Mouse (Mus musculus) embryonic facial prominence, embryonic 10.5 days (tissue): ENCODE data around the gene Mrpl4. TPM values are rescaled to one million over a fixed set of nuclear protein-coding genes. Genes with fewer than 3 reads are reported as not detected.
"Not testable (repeated sequence)": the region's sequence is repeated elsewhere in the genome, so short reads cannot be mapped to it uniquely, and the experiment has no call there.

Source experiments
- DNase-seq: peaks from one replicate; pipeline ENCODE4 v3.0.0-alpha.2; 2017; ENCODE audit warnings: low spot score
- H3K27ac ChIP-seq: fragments of 300-500 bp; sonication (generic); replicated peaks from 2 replicates; pipeline ENCODE4 v1.5.1; 2016; ENCODE audit warnings: mild to moderate bottlenecking
- H3K27me3 ChIP-seq: fragments of 300-500 bp; sonication (generic); replicated peaks from 2 replicates; pipeline ENCODE4 v1.6.1; 2016; ENCODE audit warnings: low read depth, mild to moderate bottlenecking; ENCODE audit not compliant: poor library complexity, severe bottlenecking
- H3K36me3 ChIP-seq: fragments of 300-500 bp; sonication (generic); replicated peaks from 2 replicates; pipeline ENCODE4 v1.6.1; 2016; ENCODE audit warnings: mild to moderate bottlenecking, moderate library complexity
- H3K4me1 ChIP-seq: fragments of 300-500 bp; sonication (generic); 2 replicates; pipeline ENCODE4 v1.6.1; 2016
- H3K4me3 ChIP-seq: fragments of 300-500 bp; sonication (generic); 2 replicates; pipeline ENCODE4 v1.5.1; 2016; ENCODE audit warnings: mild to moderate bottlenecking, moderate library complexity
- H3K9me3 ChIP-seq: fragments of 300-500 bp; sonication (generic); 2 replicates; pipeline ENCODE4 v1.6.1; 2016; ENCODE audit warnings: mild to moderate bottlenecking
- WGBS: fragments of 180-500 bp; shearing (Covaris S2); methylation state at CpG from one replicate; pipeline ENCODE4 v1.1.7; 2016; 5-methylcytosine and 5-hydroxymethylcytosine counted together
- microRNA counts: library from miRNA; unstranded; fragments of <30 nt; microRNA quantifications from one replicate; lab custom pipeline; 2017
- microRNA-seq: library from miRNA; unstranded; fragments of <30 nt; microRNA quantifications from one replicate; pipeline ENCODE4, GENCODE M21; 2017
- polyA plus RNA-seq: library from polyadenylated mRNA; unstranded; fragments of >200 nt; fragmentation: Nextera tagmentation; extraction: Ambion mirVana; gene quantifications from 2 replicates; pipeline ENCODE4 v1.2.1, GENCODE M21; 2016

Gene Mrpl4
- polyA plus RNA-seq, 1 experiment from 2014 or later = 161 TPM

GRCm38 (mm10) chr9:21036161-21036560 lies 33.6 kb downstream of the Mrpl4 start:
- Histone ChIP-seq H3K9me3 (peaks cover 3% of the 10 kb centered on the region; the same call in 1 of the 2 replicates), H3K4me1 (peaks cover 68% of the 10 kb centered on the region), H3K27me3 (peaks cover 100% of the 10 kb centered on the region), H3K36me3 (no peaks in the 10 kb centered on the region), H3K27ac (no peak overlapping the region), H3K4me3 (0 out of 2 replicates have a peak overlapping the region, but pooled peaks have one; percentile 2)
- peak; percentile 38 for DNase-seq
- WGBS = 5% methylated on average over 20 of the region's 20 CpGs

GRCm38 (mm10) chr9:21036666-21037065 lies 34.1 kb downstream of the Mrpl4 start:
- H3K9me3 ChIP-seq = peaks cover 3% of the 10 kb centered on the region; the same call in 1 of the 2 replicates
- under 1% methylated on average over 22 of the region's 22 CpGs for WGBS

GRCm38 (mm10) chr9:21037481-21037891 lies 34.9 kb downstream of the Mrpl4 start:
- Histone ChIP-seq H3K4me3 (peak overlapping the region; percentile 48), H3K27me3 (peaks cover 94% of the 10 kb centered on the region), H3K27ac (peak overlapping the region; percentile 3; the same call in 1 of the 2 replicates), H3K36me3 (no peaks in the 10 kb centered on the region), H3K9me3 (peaks cover 3% of the 10 kb centered on the region; the same call in 1 of the 2 replicates), H3K4me1 (peaks cover 59% of the 10 kb centered on the region)
- DNase-seq = peak; percentile 63
- WGBS = 1% methylated on average over 31 of the region's 31 CpGs

More at GRCm38 (mm10) chr9:21036666-21037065, 34.1 kb downstream of the Mrpl4 start:
- Histone ChIP-seq H3K36me3 (no peaks in the 10 kb centered on the region), H3K4me1 (peaks cover 67% of the 10 kb centered on the region), H3K27ac (no peak overlapping the region), H3K27me3 (peaks cover 100% of the 10 kb centered on the region), H3K4me3 (peak overlapping the region; percentile 48)
- peak; percentile 39 for DNase-seq

GRCm38 (mm10) chr9:21039779-21040178 lies 37.2 kb downstream of the Mrpl4 start:
- Histone ChIP-seq H3K27me3 (peaks cover 71% of the 10 kb centered on the region), H3K36me3 (no peaks in the 10 kb centered on the region), H3K4me1 (peaks cover 41% of the 10 kb centered on the region), H3K27ac (no peak overlapping the region), H3K4me3 (no peak overlapping the region), H3K9me3 (peaks cover 3% of the 10 kb centered on the region; the same call in 1 of the 2 replicates)
- WGBS = 78% methylated on average over 3 of the region's 3 CpGs
- no peak for DNase-seq

- H3K27me3 ChIP-seq = peaks cover 55% of the 10 kb centered on the region
- H3K27ac ChIP-seq = no peak overlapping the region
- DNase-seq = no peak
- no peak overlapping the region for H3K4me3 ChIP-seq
- 41% methylated on average over 4 of the region's 4 CpGs for WGBS
- H3K4me1 ChIP-seq = peaks cover 30% of the 10 kb centered on the region
- peaks cover 3% of the 10 kb centered on the region; the same call in 1 of the 2 replicates for H3K9me3 ChIP-seq
- H3K36me3 ChIP-seq = no peaks in the 10 kb centered on the region
Measured at GRCm38 (mm10) chr9:21041308-21041707, 38.8 kb downstream of the Mrpl4 start.

GRCm38 (mm10) chr9:21043563-21043962 lies 41.0 kb downstream of the Mrpl4 start:
- Histone ChIP-seq H3K9me3 (peaks cover 2% of the 10 kb centered on the region; the same call in 1 of the 2 replicates), H3K27me3 (peaks cover 33% of the 10 kb centered on the region), H3K36me3 (no peaks in the 10 kb centered on the region), H3K4me3 (no peak overlapping the region), H3K4me1 (peaks cover 9% of the 10 kb centered on the region; the same call in 1 of the 2 replicates), H3K27ac (no peak overlapping the region)
- 82% methylated on average over 4 of the region's 4 CpGs for WGBS
- DNase-seq = no peak

GRCm38 (mm10) chr9:21044785-21045184 lies 42.2 kb downstream of the Mrpl4 start:
- H3K27ac ChIP-seq, H3K9me3 ChIP-seq, H3K4me3 ChIP-seq, H3K36me3 ChIP-seq, DNase-seq, H3K4me1 ChIP-seq: not testable (repeated sequence)
- WGBS = 70% methylated on average over 1 of the region's 1 CpGs
- peaks cover 21% of the 10 kb centered on the region for H3K27me3 ChIP-seq

GRCm38 (mm10) chr9:21045235-21045634 lies 42.7 kb downstream of the Mrpl4 start:
- WGBS = 83% methylated on average over 3 of the region's 3 CpGs
- no peak for DNase-seq
- Histone ChIP-seq H3K27ac (no peak overlapping the region), H3K36me3 (no peaks in the 10 kb centered on the region), H3K9me3 (no peaks in the 10 kb centered on the region), H3K27me3 (peaks cover 16% of the 10 kb centered on the region), H3K4me1 (0 out of 2 replicates have a peak, but pooled peaks cover 8% of the 10 kb centered on the region), H3K4me3 (no peak overlapping the region)

GRCm38 (mm10) chr9:21051578-21051977 lies 49.0 kb downstream of the Mrpl4 start:
- no peaks in the 10 kb centered on the region for H3K9me3 ChIP-seq
- 68% methylated on average over 10 of the region's 10 CpGs for WGBS
- 0 out of 2 replicates have a peak, but pooled peaks cover 3% of the 10 kb centered on the region for H3K4me1 ChIP-seq

More at GRCm38 (mm10) chr9:21051578-21051977, 49.0 kb downstream of the Mrpl4 start:
- Histone ChIP-seq H3K36me3 (no peaks in the 10 kb centered on the region), H3K4me3 (no peak overlapping the region), H3K27ac (no peak overlapping the region), H3K27me3 (0 out of 2 replicates have a peak, but pooled peaks cover 6% of the 10 kb centered on the region)
- no peak for DNase-seq

MicroRNAs within 50 kb of the gene (microRNA counts, 519-probe panel; counts per million panel counts)
- microRNA mmu-miR-1900 (lab: Ali Mortazavi, UCI) = 4,380 counts per million, percentile 81 among the panel's probes with 10 or more counts

Small RNA genes within 50 kb of the gene (microRNA-seq; reads per million reads assigned to microRNA genes)
- not detected for gene Mir1900

Other genes with a start within 250 kb of the Mrpl4 start
- 0.39 and 0.60 TPM in 2 replicates for gene Col5a3, start 187.7 kb upstream of the Mrpl4 start, polyA plus RNA-seq
- gene Rdh8, start 184.2 kb upstream of the Mrpl4 start, polyA plus RNA-seq = not detected in 2 replicates
- 1.1 and 2.2 TPM in 2 replicates for gene A230050P20Rik, start 134.1 kb upstream of the Mrpl4 start, polyA plus RNA-seq
- 3.2 and 3.3 TPM in 2 replicates for gene Angptl6, start 123.0 kb upstream of the Mrpl4 start, polyA plus RNA-seq
- gene Ppan, start 114.6 kb upstream of the Mrpl4 start, polyA plus RNA-seq = 99.2 and 100 TPM in 2 replicates
- gene Eif3g, start 104.1 kb upstream of the Mrpl4 start, polyA plus RNA-seq = 411 and 431 TPM in 2 replicates
- gene Dnmt1, start 42.9 kb upstream of the Mrpl4 start, polyA plus RNA-seq = 168 and 176 TPM in 2 replicates
- 38.2 and 42.8 TPM in 2 replicates for gene S1pr2, start 26.0 kb upstream of the Mrpl4 start, polyA plus RNA-seq
- gene Icam1, start 13.2 kb downstream of the Mrpl4 start, polyA plus RNA-seq = 5.9 and 6.0 TPM in 2 replicates
- 3.8 and 5.1 TPM in 2 replicates for gene Icam4, start 26.6 kb downstream of the Mrpl4 start, polyA plus RNA-seq
- gene Icam5, start 29.3 kb downstream of the Mrpl4 start, polyA plus RNA-seq = not detected in 2 replicates
- 0.70 and 1.8 TPM in 2 replicates for gene Zglp1, start 64.4 kb downstream of the Mrpl4 start, polyA plus RNA-seq
- gene Gm49373, start 70.4 kb downstream of the Mrpl4 start, polyA plus RNA-seq = 0.42 and 1.4 TPM in 2 replicates
- 62.6 and 64.0 TPM in 2 replicates for gene Fdx1l, start 70.9 kb downstream of the Mrpl4 start, polyA plus RNA-seq
- gene Gm38431, start 89.3 kb downstream of the Mrpl4 start, polyA plus RNA-seq = 3.5 and 4.5 TPM in 2 replicates
- 98.1 and 106 TPM in 2 replicates for gene Raver1, start 89.3 kb downstream of the Mrpl4 start, polyA plus RNA-seq
- 14.8 and 16.1 TPM in 2 replicates for gene Tyk2, start 128.5 kb downstream of the Mrpl4 start, polyA plus RNA-seq
- 418 and 430 TPM in 2 replicates for gene Cdc37, start 147.2 kb downstream of the Mrpl4 start, polyA plus RNA-seq
- 4.9 and 5.3 TPM in 2 replicates for gene Pde4a, start 163.0 kb downstream of the Mrpl4 start, polyA plus RNA-seq
- 47.8 and 49.6 TPM in 2 replicates for gene Keap1, start 236.6 kb downstream of the Mrpl4 start, polyA plus RNA-seq
- 0.22 TPM in 1 of 2 replicates, not detected in the other for gene S1pr5, start 245.7 kb downstream of the Mrpl4 start, polyA plus RNA-seq